Mouse (Mus musculus) CH12.LX (cell line): ENCODE data around the gene Oxsr1. TPM values are rescaled to one million over a fixed set of nuclear protein-coding genes. Genes with fewer than 3 reads are reported as not detected.

Source experiments
- DNase-seq: peaks from one replicate; pipeline ENCODE4 v3.0.0-alpha.2; 2013; ENCODE audit errors: extremely low read depth
- H3K27ac ChIP-seq: 2 replicates; pipeline ENCODE4 v1.5.1; 2012; ENCODE audit warnings: low read depth, mild to moderate bottlenecking, control low read depth, moderate library complexity; ENCODE audit not compliant: insufficient read depth
- H3K27me3 ChIP-seq: replicated peaks from 2 replicates; pipeline ENCODE3; 2012; ENCODE audit warnings: inconsistent platforms
- H3K36me3 ChIP-seq, 2 experiments: replicated peaks in 1 of 2; 2 replicates each; pipeline versions ENCODE3 to v1.6.1; 2012; ENCODE audit warnings: inconsistent platforms in 1 of 2, low read length in 1 of 2, mild to moderate bottlenecking in 1 of 2, mixed read lengths in 1 of 2, moderate library complexity in 1 of 2; ENCODE audit not compliant: control insufficient read depth in 1 of 2, insufficient read depth in 1 of 2
- H3K4me1 ChIP-seq, 2 experiments: 2 replicates each; pipeline ENCODE4 v1.6.1; 2012; ENCODE audit warnings: inconsistent platforms in 1 of 2, moderate library complexity in 1 of 2; ENCODE audit not compliant: insufficient read depth in 2 of 2, control insufficient read depth in 1 of 2
- H3K4me2 ChIP-seq: 2 replicates; pipeline ENCODE4 v1.6.1; 2012; ENCODE audit warnings: low read depth, mild to moderate bottlenecking, control low read depth; ENCODE audit not compliant: poor library complexity, insufficient read depth, severe bottlenecking
- H3K4me3 ChIP-seq, 3 experiments: fragments of 150-350 bp in 1 of 3; sonication (generic) in 1 of 3; replicated peaks in 1 of 3; 2 replicates each; pipeline versions ENCODE3 to v1.5.1; 2011 to 2012; ENCODE audit warnings: low read depth in 2 of 3, low read length in 2 of 3, mild to moderate bottlenecking in 2 of 3, moderate library complexity in 2 of 3, control low read depth in 1 of 3, improper control_type of control experiment in 1 of 3, inconsistent platforms in 1 of 3, mixed read lengths in 1 of 3; ENCODE audit not compliant: poor library complexity in 1 of 3
- H3K79me2 ChIP-seq: replicated peaks from 2 replicates; pipeline ENCODE4 v1.6.1; 2012; ENCODE audit warnings: mild to moderate bottlenecking, moderate library complexity; ENCODE audit not compliant: control insufficient read depth, poor library complexity, insufficient read depth, severe bottlenecking; ENCODE audit errors: extremely low read depth
- H3K9ac ChIP-seq: 2 replicates; pipeline ENCODE4 v1.6.1; 2012; ENCODE audit warnings: low read depth, mild to moderate bottlenecking, control low read depth, moderate library complexity; ENCODE audit not compliant: insufficient read depth
- H3K9me3 ChIP-seq: replicated peaks from 2 replicates; pipeline ENCODE3; 2012; ENCODE audit warnings: low read length, inconsistent platforms, mixed read lengths
- BHLHE40 ChIP-seq: IDR thresholded peaks from 2 replicates; pipeline ENCODE4 v1.6.1; 2011; ENCODE audit warnings: mild to moderate bottlenecking, low read depth, low read length, improper control_type of control experiment
- CHD1 ChIP-seq: IDR thresholded peaks from 2 replicates; pipeline ENCODE4 v1.6.1; 2012; ENCODE audit warnings: low read depth, low read length, improper control_type of control experiment, inconsistent platforms
- E2F4 ChIP-seq: IDR thresholded peaks from 2 replicates; pipeline ENCODE4 v1.6.1; 2011; ENCODE audit warnings: low read depth, low read length, improper control_type of control experiment; ENCODE audit not compliant: insufficient replicate concordance
- EP300 ChIP-seq: IDR thresholded peaks from 2 replicates; pipeline ENCODE4 v1.6.1; 2011; ENCODE audit warnings: low read length, improper control_type of control experiment
- ETS1 ChIP-seq: conservative IDR thresholded peaks from 2 replicates; pipeline ENCODE4 v1.6.1; 2012; ENCODE audit warnings: low read depth, mild to moderate bottlenecking, inconsistent platforms, low read length, improper control_type of control experiment, moderate library complexity
- GABPA ChIP-seq: IDR thresholded peaks from 2 replicates; pipeline ENCODE4 v1.6.1; 2012; ENCODE audit warnings: low read depth, low read length, improper control_type of control experiment, inconsistent platforms; ENCODE audit not compliant: insufficient replicate concordance
- HCFC1 ChIP-seq: IDR thresholded peaks from 2 replicates; pipeline ENCODE4 v1.6.1; 2012; ENCODE audit warnings: low read depth, mild to moderate bottlenecking, inconsistent platforms, low read length, improper control_type of control experiment
- IRF4 ChIP-seq: IDR thresholded peaks from 2 replicates; pipeline ENCODE4 v1.6.1; 2014; ENCODE audit warnings: low read depth, mild to moderate bottlenecking, inconsistent platforms, low read length, improper control_type of control experiment
- JUND ChIP-seq: conservative IDR thresholded peaks from 2 replicates; pipeline ENCODE4 v1.6.1; 2011; ENCODE audit warnings: low read depth, low read length, improper control_type of control experiment
- MAX ChIP-seq: IDR thresholded peaks from 2 replicates; pipeline ENCODE4 v1.6.1; 2011; ENCODE audit warnings: low read length, improper control_type of control experiment
- MEF2A ChIP-seq: IDR thresholded peaks from 2 replicates; pipeline ENCODE4 v1.6.1; 2014; ENCODE audit warnings: low read depth, mild to moderate bottlenecking, inconsistent platforms, low read length, improper control_type of control experiment, borderline replicate concordance
- MXI1 ChIP-seq: IDR thresholded peaks from 2 replicates; pipeline ENCODE4 v1.6.1; 2011; ENCODE audit warnings: mild to moderate bottlenecking, low read depth, low read length, improper control_type of control experiment
- MYC ChIP-seq: IDR thresholded peaks from 2 replicates; pipeline ENCODE4 v1.6.1; 2011; ENCODE audit warnings: low read depth, mild to moderate bottlenecking, improper control_type of control experiment, low read length
- NRF1 ChIP-seq: IDR thresholded peaks from 2 replicates; pipeline ENCODE4 v1.6.1; 2014; ENCODE audit warnings: low read depth, mild to moderate bottlenecking, inconsistent platforms, low read length, improper control_type of control experiment, moderate library complexity
- PAX5 ChIP-seq: IDR thresholded peaks from 2 replicates; pipeline ENCODE4 v1.6.1; 2012; ENCODE audit warnings: low read length, inconsistent platforms, mixed read lengths
- POLR2AphosphoS2 ChIP-seq: IDR thresholded peaks from 2 replicates; pipeline ENCODE4 v1.6.1; 2011; ENCODE audit warnings: low read depth, low read length, improper control_type of control experiment
- RCOR1 ChIP-seq: conservative IDR thresholded peaks from 2 replicates; pipeline ENCODE4 v1.6.1; 2012; ENCODE audit warnings: low read depth, mild to moderate bottlenecking, inconsistent platforms, low read length, improper control_type of control experiment
- TBP ChIP-seq: conservative IDR thresholded peaks from 2 replicates; pipeline ENCODE4 v1.6.1; 2011; ENCODE audit warnings: low read depth, low read length, improper control_type of control experiment
- UBTF ChIP-seq: IDR thresholded peaks from 2 replicates; pipeline ENCODE4 v1.6.1; 2012; ENCODE audit warnings: low read depth, mild to moderate bottlenecking, inconsistent platforms, low read length, improper control_type of control experiment, moderate library complexity
- ZKSCAN1 ChIP-seq: IDR thresholded peaks from 2 replicates; pipeline ENCODE4 v1.6.1; 2012; ENCODE audit warnings: low read depth, inconsistent platforms, low read length, improper control_type of control experiment, borderline replicate concordance
- ZNF384 ChIP-seq: IDR thresholded peaks from 2 replicates; pipeline ENCODE4 v1.6.1; 2012; ENCODE audit warnings: low read depth, low read length, improper control_type of control experiment, inconsistent platforms
- dilution Hi-C: fragments of 300-500 bp; cut with MboI; formaldehyde crosslinking; loops from 2 replicates; pipeline ENCODE4 v1.14.3; 2020; ENCODE audit warnings: low sequenced_read_pairs; ENCODE audit not compliant: extremely low pct_unique_long_range_greater_than_20kb, extremely low pct_ligation_motif_present
- in situ Hi-C: fragments of 300-500 bp; cut with MboI; formaldehyde crosslinking; loops from 3 replicates; pipeline ENCODE4 v1.14.3; 2019; ENCODE audit warnings: low sequenced_read_pairs, low pct_ligation_motif_present, low pct_unique_long_range_greater_than_20kb, mixed read lengths
- polyA plus RNA-seq: library from polyadenylated mRNA; unstranded; fragments of >175 nt; gene quantifications from 2 replicates; pipeline ENCODE4 v1.2.1, GENCODE M21; 2012; ENCODE audit warnings: low read depth; ENCODE audit not compliant: insufficient read length
- total RNA-seq, 2 experiments: library from RNA; depleted of rRNA; stranded (reverse); fragments of 300-350 nt in 1 of 2; fragments of >200 nt in 1 of 2; gene quantifications; 2 replicates each; pipeline ENCODE4 v1.2.3; 2012 to 2014

The Oxsr1 gene
- total and polyA plus RNA-seq, 3 experiments = 22.1 to 36.1 (median 33.3) TPM

GRCm38 (mm10) chr9:119335571-119335970 is 13.3 kb upstream of the Oxsr1 start:
- no peaks in the 10 kb centered on the region for H3K27me3 ChIP-seq
- H3K4me2 ChIP-seq = no peak overlapping the region
- no peak for DNase-seq
- H3K36me3 ChIP-seq = peaks cover 18 to 37% of the 10 kb centered on the region in 2 experiments
- in situ Hi-C loops (no loop called here), dilution Hi-C loops (no loop called here)
- H3K9ac ChIP-seq = no peak overlapping the region
- H3K4me1 ChIP-seq = peaks cover 2 to 38% of the 10 kb centered on the region in 2 experiments; a peak in 3 of 4 replicates
- H3K4me3 ChIP-seq = no peak overlapping the region
- H3K27ac ChIP-seq = no peak overlapping the region
- no peak for TF ChIP-seq UBTF
- no peak for TF ChIP-seq NRF1
- TF ChIP-seq POLR2AphosphoS2 = no peak
- no peak for TF ChIP-seq TBP
- TF ChIP-seq MYC = no peak
- TF ChIP-seq IRF4 = no peak
- TF ChIP-seq ETS1 = no peak
- TF ChIP-seq GABPA = no peak
- TF ChIP-seq MXI1 = no peak
- no peak for TF ChIP-seq JUND
- TF ChIP-seq RCOR1 = no peak
- TF ChIP-seq BHLHE40 = no peak
- no peaks in the 10 kb centered on the region; the same call in 1 of the 2 replicates for H3K79me2 ChIP-seq
- no peaks in the 10 kb centered on the region for H3K9me3 ChIP-seq

- Histone ChIP-seq H3K79me2 (no peaks in the 10 kb centered on the region; the same call in 1 of the 2 replicates), H3K4me2 (no peak overlapping the region), H3K27ac (no peak overlapping the region), H3K4me1 (peaks cover 2 to 41% of the 10 kb centered on the region in 2 experiments; a peak in 3 of 4 replicates), H3K27me3 (no peaks in the 10 kb centered on the region), H3K4me3 (no peak overlapping the region), H3K36me3 (peaks cover 18 to 37% of the 10 kb centered on the region in 2 experiments), H3K9me3 (no peaks in the 10 kb centered on the region), H3K9ac (no peak overlapping the region)
- TF ChIP-seq MYC (no peak), EP300 (no peak), JUND (no peak), UBTF (no peak), CHD1 (no peak), PAX5 (no peak), HCFC1 (no peak), MAX (no peak), MEF2A (no peak), ZNF384 (no peak), ZKSCAN1 (no peak), E2F4 (no peak)
- no peak for DNase-seq
- dilution Hi-C loops (no loop called here), in situ Hi-C loops (no loop called here)
Observed at GRCm38 (mm10) chr9:119334834-119335233, 12.6 kb upstream of the Oxsr1 start.
